Mouse (Mus musculus): ENCODE measurements around the gene Hist1h3e.

GRCm38 (mm10) chr13:23526312-23526711, 35.9 kb downstream of the Hist1h3e start:
- TF ChIP-seq CTCF (IDR thresholded peaks at IDR 0.05; ENCODE audit: borderline replicate concordance, insufficient read depth, low read depth, low read length) (no peak), POLR2A (IDR thresholded peaks at IDR 0.05; ENCODE audit: borderline replicate concordance, insufficient read depth, low read length) (no peak)
